Mouse (Mus musculus) heart, embryonic 10.5 days (tissue): ENCODE data around the gene Zdhhc4. TPM values are rescaled to one million over a fixed set of nuclear protein-coding genes. Genes with fewer than 3 reads are reported as not detected.
A peak's percentile ranks its signal among the peaks of the same experiment; 100 is the strongest.

Source experiments
- DNase-seq: peaks from one replicate; pipeline ENCODE4 v3.0.0-alpha.2; 2017; ENCODE audit warnings: low spot score
- H3K27ac ChIP-seq: fragments of 300-500 bp; sonication (generic); 2 replicates; pipeline ENCODE4 v1.5.1; 2016; ENCODE audit warnings: mild to moderate bottlenecking
- H3K27me3 ChIP-seq: fragments of 300-500 bp; sonication (generic); 2 replicates; pipeline ENCODE4 v1.6.1; 2016; ENCODE audit warnings: mild to moderate bottlenecking; ENCODE audit not compliant: poor library complexity, insufficient read depth, severe bottlenecking
- H3K36me3 ChIP-seq: fragments of 300-500 bp; sonication (generic); 2 replicates; pipeline ENCODE4 v1.6.1; 2016; ENCODE audit warnings: mild to moderate bottlenecking, moderate library complexity
- H3K4me1 ChIP-seq: fragments of 300-500 bp; sonication (generic); 2 replicates; pipeline ENCODE4 v1.6.1; 2016; ENCODE audit warnings: mild to moderate bottlenecking
- H3K4me3 ChIP-seq: fragments of 300-500 bp; sonication (generic); 2 replicates; pipeline ENCODE4 v1.5.1; 2016; ENCODE audit warnings: mild to moderate bottlenecking, moderate library complexity
- H3K9me3 ChIP-seq: fragments of 300-500 bp; sonication (generic); 2 replicates; pipeline ENCODE4 v1.6.1; 2016; ENCODE audit warnings: mild to moderate bottlenecking, moderate library complexity
- WGBS: fragments of 180-500 bp; shearing (Covaris S2); methylation state at CpG from one replicate; pipeline ENCODE4 v1.1.7; 2016; 5-methylcytosine and 5-hydroxymethylcytosine counted together
- polyA plus RNA-seq: library from polyadenylated mRNA; unstranded; fragments of >200 nt; fragmentation: Nextera tagmentation; extraction: Ambion mirVana; gene quantifications from 2 replicates; pipeline ENCODE4 v1.2.1, GENCODE M21; 2016

The Zdhhc4 gene
- polyA plus RNA-seq, 1 experiment from 2014 or later, result 58.6 TPM

GRCm38 (mm10) chr5:143357564-143357963, 28.5 kb upstream of the Zdhhc4 start:
- H3K36me3 ChIP-seq, result no peaks in the 10 kb centered on the region
- peaks cover 65% of the 10 kb centered on the region for H3K27me3 ChIP-seq
- H3K4me1 ChIP-seq, result peaks cover 16% of the 10 kb centered on the region
- H3K9me3 ChIP-seq, result no peaks in the 10 kb centered on the region
- peak overlapping the region; percentile 50 for H3K4me3 ChIP-seq
- H3K27ac ChIP-seq, result 0 out of 2 replicates have a peak overlapping the region, but pooled peaks have one; percentile 6
- DNase-seq, result no peak
- WGBS, result 3% methylated on average over 28 of the region's 28 CpGs

GRCm38 (mm10) chr5:143356686-143357388, 27.8 kb upstream of the Zdhhc4 start, which contains the start of gene Grid2ip:
Gene Grid2ip (plus strand): TSS chr5:143357338.
- H3K4me3 ChIP-seq, result peak within 1 kb of the TSS; percentile 50
- peaks cover 57% of the 10 kb centered on the region for H3K27me3 ChIP-seq
- no peak for DNase-seq
- 12% methylated on average over 17 of the region's 17 CpGs for WGBS
- H3K27ac ChIP-seq, result 0 out of 2 replicates have a peak within 1 kb of the TSS, but pooled peaks have one; percentile 6
- H3K4me1 ChIP-seq, result peaks cover 16% of the 10 kb centered on the region
- H3K9me3 ChIP-seq, result no peaks in the 10 kb centered on the region
- no peaks in the 10 kb centered on the region for H3K36me3 ChIP-seq

- no peak overlapping the region for H3K4me3 ChIP-seq
- WGBS, result 30% methylated on average over 5 of the region's 5 CpGs
- no peak overlapping the region for H3K27ac ChIP-seq
- H3K36me3 ChIP-seq, result no peaks in the 10 kb centered on the region
- peaks cover 56% of the 10 kb centered on the region for H3K27me3 ChIP-seq
- H3K9me3 ChIP-seq, result no peaks in the 10 kb centered on the region
- DNase-seq, result no peak
- H3K4me1 ChIP-seq, result peaks cover 16% of the 10 kb centered on the region
Measured at GRCm38 (mm10) chr5:143356017-143356416, 27.0 kb upstream of the Zdhhc4 start.

- 79% methylated on average over 8 of the region's 8 CpGs for WGBS
- Histone ChIP-seq H3K27me3 (no peaks in the 10 kb centered on the region), H3K4me3 (no peak overlapping the region), H3K36me3 (no peaks in the 10 kb centered on the region), H3K4me1 (no peaks in the 10 kb centered on the region), H3K27ac (no peak overlapping the region), H3K9me3 (0 out of 2 replicates have a peak, but pooled peaks cover 2% of the 10 kb centered on the region)
- DNase-seq, result no peak
Measured at GRCm38 (mm10) chr5:143346367-143346766, 17.3 kb upstream of the Zdhhc4 start.

GRCm38 (mm10) chr5:143339603-143340002, 10.5 kb upstream of the Zdhhc4 start:
- 63% methylated on average over 6 of the region's 6 CpGs for WGBS
- no peaks in the 10 kb centered on the region for H3K4me1 ChIP-seq
- DNase-seq, result no peak

GRCm38 (mm10) chr5:143336559-143336958, 7.5 kb upstream of the Zdhhc4 start:
- DNase-seq, result no peak
- Histone ChIP-seq H3K4me1 (no peaks in the 10 kb centered on the region), H3K4me3 (no peak overlapping the region), H3K9me3 (no peaks in the 10 kb centered on the region), H3K27ac (no peak overlapping the region), H3K36me3 (no peaks in the 10 kb centered on the region), H3K27me3 (peaks cover 19% of the 10 kb centered on the region; the same call in 1 of the 2 replicates)
- WGBS, result 62% methylated on average over 6 of the region's 6 CpGs

More at GRCm38 (mm10) chr5:143339603-143340002, 10.5 kb upstream of the Zdhhc4 start:
- Histone ChIP-seq H3K4me3 (no peak overlapping the region), H3K27ac (no peak overlapping the region), H3K36me3 (no peaks in the 10 kb centered on the region), H3K9me3 (no peaks in the 10 kb centered on the region), H3K27me3 (peaks cover 13% of the 10 kb centered on the region; the same call in 1 of the 2 replicates)

GRCm38 (mm10) chr5:143335089-143335460, 6.0 kb upstream of the Zdhhc4 start:
- Histone ChIP-seq H3K9me3 (no peaks in the 10 kb centered on the region), H3K27me3 (peaks cover 19% of the 10 kb centered on the region; the same call in 1 of the 2 replicates), H3K27ac (no peak overlapping the region), H3K4me3 (no peak overlapping the region), H3K4me1 (peaks cover 2% of the 10 kb centered on the region), H3K36me3 (no peaks in the 10 kb centered on the region)
- no peak for DNase-seq
- WGBS, result 74% methylated on average over 7 of the region's 7 CpGs

- Histone ChIP-seq H3K4me1 (peaks cover 7% of the 10 kb centered on the region), H3K27ac (no peak overlapping the region), H3K4me3 (no peak overlapping the region; the same call in 1 of the 2 replicates), H3K36me3 (no peaks in the 10 kb centered on the region), H3K9me3 (no peaks in the 10 kb centered on the region), H3K27me3 (peaks cover 19% of the 10 kb centered on the region; the same call in 1 of the 2 replicates)
- no peak for DNase-seq
- 72% methylated on average over 14 of the region's 14 CpGs for WGBS
Measured at GRCm38 (mm10) chr5:143334418-143335088, 5.5 kb upstream of the Zdhhc4 start.

GRCm38 (mm10) chr5:143333872-143334271, 4.8 kb upstream of the Zdhhc4 start:
- H3K4me3 ChIP-seq, result no peak overlapping the region; the same call in 1 of the 2 replicates
- DNase-seq, result no peak
- WGBS, result 11% methylated on average over 5 of the region's 5 CpGs
- no peaks in the 10 kb centered on the region for H3K9me3 ChIP-seq
- no peaks in the 10 kb centered on the region for H3K36me3 ChIP-seq
- H3K27ac ChIP-seq, result no peak overlapping the region
- H3K4me1 ChIP-seq, result peaks cover 7% of the 10 kb centered on the region
- H3K27me3 ChIP-seq, result peaks cover 19% of the 10 kb centered on the region; the same call in 1 of the 2 replicates

GRCm38 (mm10) chr5:143317288-143317610, 11.8 kb downstream of the Zdhhc4 start:
- peaks cover 17% of the 10 kb centered on the region for H3K4me1 ChIP-seq
- H3K4me3 ChIP-seq, result no peak overlapping the region
- no peaks in the 10 kb centered on the region for H3K9me3 ChIP-seq
- no peak for DNase-seq
- H3K36me3 ChIP-seq, result peaks cover 75% of the 10 kb centered on the region
- no peak overlapping the region for H3K27ac ChIP-seq
- no peaks in the 10 kb centered on the region for H3K27me3 ChIP-seq
- 89% methylated on average over 8 of the region's 8 CpGs for WGBS

GRCm38 (mm10) chr5:143316605-143317287, 12.3 kb downstream of the Zdhhc4 start:
- 92% methylated on average over 5 of the region's 5 CpGs for WGBS
- H3K4me1 ChIP-seq, result peaks cover 17% of the 10 kb centered on the region

GRCm38 (mm10) chr5:143315514-143315888, 13.6 kb downstream of the Zdhhc4 start:
- Histone ChIP-seq H3K4me1 (peaks cover 17% of the 10 kb centered on the region), H3K36me3 (peaks cover 76% of the 10 kb centered on the region), H3K27ac (peak overlapping the region; percentile 99), H3K27me3 (no peaks in the 10 kb centered on the region), H3K9me3 (no peaks in the 10 kb centered on the region), H3K4me3 (peak overlapping the region; percentile 91)
- WGBS, result 17% methylated on average over 8 of the region's 8 CpGs
- DNase-seq, result no peak

More at GRCm38 (mm10) chr5:143316605-143317287, 12.3 kb downstream of the Zdhhc4 start:
- Histone ChIP-seq H3K27me3 (no peaks in the 10 kb centered on the region), H3K27ac (no peak overlapping the region), H3K9me3 (no peaks in the 10 kb centered on the region), H3K36me3 (peaks cover 75% of the 10 kb centered on the region), H3K4me3 (no peak overlapping the region)
- no peak for DNase-seq
